Mouse (Mus musculus) spleen, postnatal 14 days (tissue): ENCODE results near the gene Igfl3.

ENCODE experiments used
- DNase-seq, 2 experiments: peaks; one replicate each; pipeline ENCODE4 v3.0.0; 2021 to 2022; ENCODE audit warnings: low spot score in 2 of 2

Gene Igfl3

DNA sequence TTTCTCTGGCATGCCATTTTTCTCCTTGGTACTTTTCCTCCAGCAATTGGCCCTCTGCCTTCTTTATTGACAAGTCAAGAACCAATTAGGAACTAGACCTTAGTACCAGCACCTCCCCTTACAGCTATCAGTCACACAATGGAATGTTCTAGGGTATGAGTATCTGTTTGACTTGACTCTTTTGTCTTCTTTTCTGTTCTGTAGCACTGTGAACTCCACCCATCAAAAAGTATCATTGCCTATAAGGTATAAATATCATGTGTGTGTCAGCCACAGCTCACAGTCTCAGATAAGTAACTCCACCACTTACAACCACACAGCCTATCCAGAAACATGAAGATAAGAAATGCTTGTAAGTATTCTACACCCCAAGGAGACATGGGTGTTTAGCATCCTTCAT, at the start of gene Igfl3:
Gene Igfl3, plus strand, starts transcription at position 301 of the 400 bp plus-strand sequence.
- no peak for DNase-seq

- DNase-seq = no peak
Measured at GRCm38 (mm10) chr7:18210938-18211337, 34.6 kb downstream of the Igfl3 start.

- no peak for DNase-seq
Measured at GRCm38 (mm10) chr7:18214699-18215098, 38.4 kb downstream of the Igfl3 start.
